Comparison of ENCODE assay signal across 10 mouse cellular contexts in the genomic region with DNA sequence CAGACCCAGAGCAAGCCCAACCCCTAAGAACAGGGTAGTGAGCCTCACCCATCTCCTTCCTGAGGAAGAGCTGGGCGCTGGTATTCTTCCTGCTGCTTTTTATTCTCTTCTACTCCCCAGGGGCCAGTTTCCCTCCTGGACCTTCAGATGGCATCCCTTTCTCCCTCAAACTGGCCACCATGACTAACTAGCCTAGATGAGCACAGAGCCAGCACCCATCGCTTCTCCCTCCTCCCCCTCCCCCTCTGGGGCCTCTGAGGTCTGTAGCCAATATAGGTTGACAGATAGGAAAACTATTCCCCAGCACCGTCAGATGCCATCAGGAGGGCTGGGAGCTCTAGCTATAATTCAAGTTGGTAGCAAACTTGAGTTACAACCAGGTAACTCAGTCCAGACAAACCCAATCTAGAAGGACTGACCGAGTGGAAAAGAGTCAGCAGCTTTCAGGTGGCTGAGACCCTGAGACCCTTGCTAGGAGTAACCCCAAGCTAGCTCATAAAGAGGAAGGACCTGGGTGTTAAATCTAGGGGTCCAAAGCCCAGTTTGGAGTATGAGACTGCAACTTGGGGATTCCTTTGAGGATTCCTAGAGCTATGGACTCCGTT. TPM values are rescaled to one million over a fixed set of nuclear protein-coding genes. Genes with fewer than 3 reads are reported as not detected.
DNase-seq lines count a peak whose midpoint lies in the region; ATAC-seq and TF ChIP-seq lines count a peak whose summit lies in the region.
"Had no signal": no experiment of that assay in that cellular context is flagged by ENCODE, and none has a peak within 500 bp of the region (broad histone marks: within the 10 kb centered on the region; RNA-seq: fewer than 3 reads in every experiment).

No protein-coding gene starts in this region.

- no peak for DNase-seq in heart, adult 9 months (ENCODE audit: low spot score in 2 of 2)
- DNase-seq in embryonic facial prominence, embryonic 14.5 days (ENCODE audit: low spot score) = no peak
- DNase-seq in lung, postnatal 10 days = peak; percentile 25
- no peak for DNase-seq in frontal cortex, postnatal 10 days (ENCODE audit: low spot score in 2 of 2)
- no peak for DNase-seq in left cerebral cortex, adult 2 months (ENCODE audit: extremely low spot score in 1 of 2, low spot score in 2 of 2)

- 0 out of 2 replicates have a peak overlapping the region, but pooled peaks have one; percentile 70 for H3K4me2 ChIP-seq in heart, embryonic 14.5 days (ENCODE audit: low read length)
- peak overlapping the region; percentile 57; the same call in 1 of the 2 replicates for H3K4me2 ChIP-seq in midbrain, embryonic 12.5 days (replicated peaks)
- no peak overlapping the region for H3K4me2 ChIP-seq in midbrain, embryonic 16.5 days (ENCODE audit: low read length)
- H3K4me2 ChIP-seq in embryonic facial prominence, embryonic 14.5 days (ENCODE audit: low read depth, low read length) = peak overlapping the region; percentile 60; the same call in 1 of the 2 replicates

- no peak overlapping the region for H3K27ac ChIP-seq in heart, embryonic 14.5 days (replicated peaks in 1 of 2; ENCODE audit: control insufficient read depth in 1 of 2, insufficient read depth in 1 of 2, low read depth in 2 of 2, low read length in 2 of 2)
- no peak overlapping the region for H3K27ac ChIP-seq in midbrain, embryonic 12.5 days (replicated peaks)
- H3K27ac ChIP-seq in midbrain, embryonic 16.5 days (ENCODE audit: low read length) = no peak overlapping the region
- no peak overlapping the region for H3K27ac ChIP-seq in embryonic facial prominence, embryonic 14.5 days (replicated peaks; ENCODE audit: low read depth, low read length)
- no peak overlapping the region for H3K27ac ChIP-seq in left cerebral cortex, adult 2 months

- H3K27me3 ChIP-seq in heart, embryonic 14.5 days (ENCODE audit: control insufficient read depth, insufficient read depth, low read length) = peaks cover 10% of the 10 kb centered on the region
- H3K27me3 ChIP-seq in midbrain, embryonic 12.5 days = peaks cover 29% of the 10 kb centered on the region
- peaks cover 5% of the 10 kb centered on the region; the same call in 1 of the 2 replicates for H3K27me3 ChIP-seq in midbrain, embryonic 16.5 days (ENCODE audit: control insufficient read depth, insufficient read depth, low read depth, low read length)
- H3K27me3 ChIP-seq in embryonic facial prominence, embryonic 14.5 days (replicated peaks; ENCODE audit: control insufficient read depth, insufficient read depth, low read length) = peaks cover 2% of the 10 kb centered on the region
- H3K27me3 ChIP-seq: CH12.LX had no signal

- H3K4me3 ChIP-seq in heart, embryonic 14.5 days (ENCODE audit: control insufficient read depth in 1 of 2, insufficient read depth in 1 of 2, low read depth in 1 of 2, low read length in 2 of 2) = no peak overlapping the region
- no peak overlapping the region for H3K4me3 ChIP-seq in midbrain, embryonic 12.5 days
- H3K4me3 ChIP-seq in midbrain, embryonic 16.5 days (ENCODE audit: low read depth, low read length) = no peak overlapping the region
- H3K4me3 ChIP-seq in embryonic facial prominence, embryonic 14.5 days (ENCODE audit: low read depth, low read length) = no peak overlapping the region
- no peak overlapping the region for H3K4me3 ChIP-seq in left cerebral cortex, adult 2 months

- ATAC-seq in heart, embryonic 14.5 days (ENCODE audit: insufficient number of reproducible peaks, insufficient read depth, low FRiP score, low read depth) = no peak
- ATAC-seq in midbrain, embryonic 12.5 days (ENCODE audit: low FRiP score, low read depth) = no peak
- no peak for ATAC-seq in midbrain, embryonic 16.5 days
- no peak for ATAC-seq in embryonic facial prominence, embryonic 14.5 days (ENCODE audit: low read depth)

- H3K9me3 ChIP-seq in heart, embryonic 14.5 days (ENCODE audit: control insufficient read depth, low read length) = no peaks in the 10 kb centered on the region
- H3K9me3 ChIP-seq in midbrain, embryonic 12.5 days = no peaks in the 10 kb centered on the region
- H3K9me3 ChIP-seq in midbrain, embryonic 16.5 days (replicated peaks; ENCODE audit: control insufficient read depth, low read length, poor library complexity, severe bottlenecking) = no peaks in the 10 kb centered on the region
- no peaks in the 10 kb centered on the region for H3K9me3 ChIP-seq in embryonic facial prominence, embryonic 14.5 days (ENCODE audit: control insufficient read depth, low read length)

- no peaks in the 10 kb centered on the region for H3K36me3 ChIP-seq in heart, embryonic 14.5 days (ENCODE audit: control insufficient read depth, insufficient read depth, low read length)
- no peaks in the 10 kb centered on the region for H3K36me3 ChIP-seq in midbrain, embryonic 12.5 days
- no peaks in the 10 kb centered on the region for H3K36me3 ChIP-seq in midbrain, embryonic 16.5 days (ENCODE audit: control insufficient read depth, insufficient read depth, low read length)
- H3K36me3 ChIP-seq in embryonic facial prominence, embryonic 14.5 days (ENCODE audit: control insufficient read depth, insufficient read depth, low read length) = no peaks in the 10 kb centered on the region

- TF ChIP-seq CTCF in left cerebral cortex, adult 2 months (IDR thresholded peaks at IDR 0.05) = no peak

- peaks cover 8 to 11% of the 10 kb centered on the region in 2 experiments; a peak in 3 of 4 replicates for H3K4me1 ChIP-seq in heart, embryonic 14.5 days (ENCODE audit: control insufficient read depth in 2 of 2, insufficient read depth in 2 of 2, low read length in 2 of 2)
- peaks cover 12% of the 10 kb centered on the region for H3K4me1 ChIP-seq in midbrain, embryonic 12.5 days
- H3K4me1 ChIP-seq in midbrain, embryonic 16.5 days (ENCODE audit: control insufficient read depth, insufficient read depth, low read length) = peaks cover 8% of the 10 kb centered on the region; the same call in 1 of the 2 replicates
- H3K4me1 ChIP-seq in embryonic facial prominence, embryonic 14.5 days (ENCODE audit: control insufficient read depth, insufficient read depth, low read length) = peaks cover 13% of the 10 kb centered on the region

- intact Hi-C loops in left cerebral cortex, adult 2 months (cut with DNase I) = no loop called here

- H3K9ac ChIP-seq in heart, embryonic 14.5 days (ENCODE audit: low read length) = no peak overlapping the region
- no peak overlapping the region for H3K9ac ChIP-seq in midbrain, embryonic 12.5 days (replicated peaks)
- no peak overlapping the region for H3K9ac ChIP-seq in midbrain, embryonic 16.5 days (ENCODE audit: low read depth, low read length)
- no peak overlapping the region for H3K9ac ChIP-seq in embryonic facial prominence, embryonic 14.5 days (ENCODE audit: low read depth, low read length)

- WGBS in heart, embryonic 14.5 days = 56% methylated on average over 5 of the region's 5 CpGs
- WGBS in midbrain, embryonic 12.5 days = 56% methylated on average over 5 of the region's 5 CpGs
- WGBS in midbrain, embryonic 16.5 days = 65% methylated on average over 5 of the region's 5 CpGs
- 70% methylated on average over 5 of the region's 5 CpGs for WGBS in embryonic facial prominence, embryonic 14.5 days

RNA-seq across cellular contexts. Expression of a gene that starts 0.8 kb away (rescaled TPM):
- not detected in 2 replicates for polyA plus RNA-seq in heart, embryonic 14.5 days (2014; fragmentation: Nextera tagmentation; extraction: Ambion mirVana)
- polyA plus RNA-seq in midbrain, embryonic 12.5 days (2016; fragmentation: Nextera tagmentation; extraction: Ambion mirVana) = 0.15 and 0.20 TPM in 2 replicates
- 0.41 and 0.42 TPM in 2 replicates for polyA plus RNA-seq in midbrain, embryonic 16.5 days (2015; fragmentation: Nextera tagmentation; extraction: Ambion mirVana)
- 0.18 TPM in 1 of 2 replicates, not detected in the other for polyA plus RNA-seq in embryonic facial prominence, embryonic 14.5 days (2014; fragmentation: Nextera tagmentation; extraction: Ambion mirVana)
- not detected for total RNA-seq in left cerebral cortex, adult 2 months (2021)

RNA-seq across cellular contexts. Expression of a gene that starts 6.0 kb away (rescaled TPM):
- polyA plus RNA-seq in heart, embryonic 14.5 days (2014; fragmentation: Nextera tagmentation; extraction: Ambion mirVana) = 0.08 and 0.09 TPM in 2 replicates
- polyA plus RNA-seq in midbrain, embryonic 12.5 days (2016; fragmentation: Nextera tagmentation; extraction: Ambion mirVana) = 0.15 TPM in 1 of 2 replicates, not detected in the other
- polyA plus RNA-seq in midbrain, embryonic 16.5 days (2015; fragmentation: Nextera tagmentation; extraction: Ambion mirVana) = 0.07 and 0.20 TPM in 2 replicates
- 0.08 and 0.22 TPM in 2 replicates for polyA plus RNA-seq in embryonic facial prominence, embryonic 14.5 days (2014; fragmentation: Nextera tagmentation; extraction: Ambion mirVana)
- under 1 TPM; 0.25 to 0.26 TPM for total RNA-seq in left cerebral cortex, adult 2 months (2021)

RNA-seq across cellular contexts. Expression of a gene that starts 16.4 kb away (rescaled TPM):
- polyA plus RNA-seq in heart, embryonic 14.5 days (2014; fragmentation: Nextera tagmentation; extraction: Ambion mirVana) = not detected in 2 replicates
- not detected in 2 replicates for polyA plus RNA-seq in midbrain, embryonic 12.5 days (2016; fragmentation: Nextera tagmentation; extraction: Ambion mirVana)
- not detected in 2 replicates for polyA plus RNA-seq in midbrain, embryonic 16.5 days (2015; fragmentation: Nextera tagmentation; extraction: Ambion mirVana)
- polyA plus RNA-seq in embryonic facial prominence, embryonic 14.5 days (2014; fragmentation: Nextera tagmentation; extraction: Ambion mirVana) = 0.10 and 0.19 TPM in 2 replicates
- under 1 TPM in 1 of 2 experiments, not detected in 1; 0.11 TPM for total RNA-seq in left cerebral cortex, adult 2 months (2021)
- total RNA-seq: adrenal gland, adult 18-20 months had no signal

RNA-seq across cellular contexts. Expression of a gene that starts 22.8 kb away (rescaled TPM):
- 1.3 and 1.6 TPM in 2 replicates for polyA plus RNA-seq in heart, embryonic 14.5 days (2014; fragmentation: Nextera tagmentation; extraction: Ambion mirVana)
- 0.48 and 0.55 TPM in 2 replicates for polyA plus RNA-seq in midbrain, embryonic 12.5 days (2016; fragmentation: Nextera tagmentation; extraction: Ambion mirVana)
- 0.32 and 0.44 TPM in 2 replicates for polyA plus RNA-seq in midbrain, embryonic 16.5 days (2015; fragmentation: Nextera tagmentation; extraction: Ambion mirVana)
- 1.3 TPM in 2 replicates for polyA plus RNA-seq in embryonic facial prominence, embryonic 14.5 days (2014; fragmentation: Nextera tagmentation; extraction: Ambion mirVana)
- total RNA-seq in left cerebral cortex, adult 2 months (2021) = 1 to 10 TPM; 2.3 to 4.3 TPM

RNA-seq across cellular contexts. Expression of a gene that starts 31.9 kb away (rescaled TPM):
- polyA plus RNA-seq in heart, embryonic 14.5 days (2014; fragmentation: Nextera tagmentation; extraction: Ambion mirVana) = 181 and 193 TPM in 2 replicates
- 423 and 462 TPM in 2 replicates for polyA plus RNA-seq in midbrain, embryonic 12.5 days (2016; fragmentation: Nextera tagmentation; extraction: Ambion mirVana)
- polyA plus RNA-seq in midbrain, embryonic 16.5 days (2015; fragmentation: Nextera tagmentation; extraction: Ambion mirVana) = 407 and 408 TPM in 2 replicates
- polyA plus RNA-seq in embryonic facial prominence, embryonic 14.5 days (2014; fragmentation: Nextera tagmentation; extraction: Ambion mirVana) = 269 and 288 TPM in 2 replicates
- total RNA-seq in left cerebral cortex, adult 2 months (2021) = 10 to 100 TPM; 72.8 to 77.8 TPM
